18 mouse cellular contexts compared by ENCODE assay signal in genomic region chr15:97723536-97724345, GRCm38 (mm10). TPM values are rescaled to one million over a fixed set of nuclear protein-coding genes. Genes with fewer than 3 reads are reported as not detected.
A peak's percentile ranks its signal among the peaks of the same experiment; 100 is the strongest.
DNase-seq lines count a peak whose midpoint lies in the region; TF ChIP-seq lines count a peak whose summit lies in the region.
"Had no signal": no experiment of that assay in that cellular context is flagged by ENCODE, and none has a peak within 500 bp of the region (broad histone marks: within the 10 kb centered on the region; RNA-seq: fewer than 3 reads in every experiment).

No protein-coding gene starts in this region.

- DNase-seq in layer of hippocampus, adult 9-11 months = peak; percentile 58
- DNase-seq in layer of hippocampus, adult 11-12 months (ENCODE audit: low spot score) = no peak
- no peak for DNase-seq in thymus, adult 2 months
- no peak for DNase-seq in thymus, postnatal 36 days
- peak; percentile 88 to 91 for DNase-seq in cerebellum, postnatal 10 days
- DNase-seq in ovary, postnatal 14 days (ENCODE audit: low spot score) = no peak
- DNase-seq in lung, postnatal 14 days = no peak
- DNase-seq: adrenal gland, postnatal 36 days; embryo, embryonic 11 days; liver; liver, postnatal 0 days had no signal

- 88% methylated on average over 6 of the region's 6 CpGs for WGBS in thymus, adult 2 months

- H3K4me3 ChIP-seq in thymus, adult 2 months (ENCODE audit: control insufficient read depth, insufficient read depth, low read length) = no peak overlapping the region
- H3K4me3 ChIP-seq: embryonic facial prominence, embryonic 15.5 days; forebrain, embryonic 12.5 days; heart, embryonic 15.5 days; hindbrain, embryonic 10.5 days; intestine, embryonic 15.5 days; kidney, embryonic 15.5 days had no signal

- no peak for TF ChIP-seq CTCF in thymus, adult 2 months (IDR thresholded peaks at IDR 0.05; ENCODE audit: borderline replicate concordance, control insufficient read depth, extremely low read depth, insufficient read depth, low read length, poor library complexity)

- TF ChIP-seq POLR2A in thymus, adult 2 months (IDR thresholded peaks at IDR 0.05; ENCODE audit: control insufficient read depth, extremely low read depth, insufficient read depth, low read length, poor library complexity) = no peak

- peaks cover 88% of the 10 kb centered on the region for H3K4me1 ChIP-seq in thymus, adult 2 months (replicated peaks; ENCODE audit: control insufficient read depth, insufficient read depth, low read length)
- H3K4me1 ChIP-seq: forebrain, embryonic 12.5 days; intestine, embryonic 15.5 days had no signal

- H3K27ac ChIP-seq in thymus, adult 2 months (ENCODE audit: control insufficient read depth, insufficient read depth, low read length) = peak overlapping the region; percentile 20; the same call in 1 of the 2 replicates
- H3K27ac ChIP-seq: embryonic facial prominence, embryonic 15.5 days; forebrain, embryonic 12.5 days; heart, embryonic 15.5 days; hindbrain, embryonic 10.5 days; intestine, embryonic 15.5 days; kidney, embryonic 15.5 days had no signal

- no peaks in the 10 kb centered on the region for H3K27me3 ChIP-seq in thymus, adult 2 months (ENCODE audit: control insufficient read depth, insufficient read depth, low read length)
- H3K27me3 ChIP-seq: embryonic facial prominence, embryonic 15.5 days; forebrain, embryonic 12.5 days; heart, embryonic 15.5 days; intestine, embryonic 15.5 days; kidney, embryonic 15.5 days had no signal

- H3K36me3 ChIP-seq in thymus, adult 2 months (ENCODE audit: control insufficient read depth, insufficient read depth, low read length) = peaks cover 5% of the 10 kb centered on the region; the same call in 1 of the 2 replicates
- H3K36me3 ChIP-seq: embryonic facial prominence, embryonic 15.5 days; forebrain, embryonic 12.5 days; heart, embryonic 15.5 days; hindbrain, embryonic 10.5 days; intestine, embryonic 15.5 days; kidney, embryonic 15.5 days had no signal

RNA-seq across cellular contexts. Expression of gene Endou, which starts 7.4 kb away (rescaled TPM):
- polyA plus RNA-seq in thymus, adult 2 months (2012; rRNA removed) = 276 and 294 TPM in 2 replicates
- polyA plus RNA-seq: neural tube, embryonic 14.5 days had no signal

RNA-seq across cellular contexts. Expression of gene Rpap3, which starts 18.1 kb away (rescaled TPM):
- polyA plus RNA-seq in thymus, adult 2 months (2012; rRNA removed) = 5.6 and 6.0 TPM in 2 replicates

RNA-seq across cellular contexts. Expression of gene Rapgef3, which starts 44.0 kb away (rescaled TPM):
- 276 and 278 TPM in 2 replicates for polyA plus RNA-seq in thymus, adult 2 months (2012; rRNA removed)

RNA-seq across cellular contexts. Expression of gene Slc48a1, which starts 54.6 kb away (rescaled TPM):
- 62.1 and 62.8 TPM in 2 replicates for polyA plus RNA-seq in thymus, adult 2 months (2012; rRNA removed)

Comparison
In these comparisons a context has a peak if more than half of its experiments do, and no peak if none do; other contexts are left out.
1. DNase-seq: peak in layer of hippocampus, adult 9-11 months (single experiment) and cerebellum, postnatal 10 days (2 of 2); none in layer of hippocampus, adult 11-12 months (single experiment), thymus, adult 2 months (single experiment), thymus, postnatal 36 days (0 of 2), ovary, postnatal 14 days (single experiment) and lung, postnatal 14 days (single experiment).